Mouse (Mus musculus) liver, adult (tissue): ENCODE results near the gene Ppara.

ENCODE experiments used
- GATA4 ChIP-seq: IDR thresholded peaks from 2 replicates; pipeline ENCODE4 v1.6.1; 2014; ENCODE audit warnings: mild to moderate bottlenecking, low read length; ENCODE audit not compliant: insufficient replicate concordance

The Ppara gene

DNA sequence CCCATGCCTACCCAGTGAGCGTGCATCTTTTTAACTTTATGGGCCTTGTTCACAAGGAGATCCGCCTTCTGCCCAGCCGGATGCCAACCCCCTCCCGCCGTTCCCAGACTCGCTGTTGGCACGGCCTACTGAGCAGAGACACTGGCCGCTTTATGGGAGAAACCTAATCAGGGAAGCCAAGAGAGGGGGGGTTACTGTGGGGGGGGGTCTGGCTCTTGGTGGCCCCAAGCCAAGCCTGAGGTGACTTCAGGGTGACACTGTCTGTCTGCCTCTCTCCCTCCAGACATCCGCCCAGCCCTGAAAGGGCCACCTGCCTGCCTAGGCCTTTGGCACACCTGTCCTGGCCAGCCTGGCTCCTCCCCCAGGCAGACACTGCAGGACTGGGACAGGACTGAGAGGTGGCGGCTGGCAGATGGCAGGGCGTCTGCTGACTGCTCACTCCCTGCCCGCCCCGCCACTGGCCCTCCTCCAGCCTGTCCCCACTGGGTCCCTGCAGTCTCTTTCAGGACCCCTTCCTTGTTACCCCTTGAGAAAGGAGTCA is 32.3 kb upstream of the Ppara start:
- no peak for TF ChIP-seq GATA4

DNA sequence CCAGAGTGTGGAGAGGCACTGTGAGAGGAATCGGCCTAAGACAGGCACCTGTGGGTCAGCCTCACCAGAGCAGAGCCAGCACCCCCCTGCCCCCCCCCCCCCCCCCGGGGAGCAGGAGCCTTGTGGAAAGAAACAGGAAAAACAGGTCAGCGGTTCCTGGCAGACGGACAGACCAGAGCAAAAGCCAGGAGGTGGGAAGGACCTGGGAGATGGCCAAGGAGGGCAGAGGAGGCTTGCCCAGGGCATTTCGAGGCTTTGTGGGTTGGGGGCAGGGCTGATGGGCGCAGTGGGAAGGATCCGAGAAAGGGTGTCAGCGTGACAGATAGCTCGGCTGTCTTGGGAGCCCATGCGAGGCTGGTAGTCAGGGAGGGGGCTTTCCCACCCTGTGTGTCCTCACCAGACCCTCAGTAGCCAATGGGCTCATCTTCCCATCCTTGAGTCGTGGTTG is 31.6 kb upstream of the Ppara start:
- no peak for TF ChIP-seq GATA4

DNA sequence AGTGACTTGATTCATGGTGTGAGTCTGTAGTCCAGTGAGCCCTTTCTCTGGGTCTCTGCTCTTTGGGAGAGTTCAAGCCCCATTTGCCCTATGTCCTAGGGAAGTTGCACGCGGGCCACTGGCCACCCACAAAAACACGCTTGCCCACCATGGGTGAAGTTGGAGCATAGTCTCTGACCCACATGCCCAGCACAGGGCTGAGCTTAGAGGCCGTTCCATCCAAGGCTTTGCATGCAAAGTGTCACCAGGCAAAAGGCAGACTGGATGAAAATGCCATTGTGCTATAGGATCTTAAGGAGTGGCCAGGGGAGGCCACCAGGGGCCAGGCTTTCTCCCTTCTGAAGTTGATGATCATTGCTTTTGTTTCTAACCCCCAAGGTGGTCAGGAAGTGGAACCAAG is 30.9 kb upstream of the Ppara start:
- TF ChIP-seq GATA4 = no peak

DNA sequence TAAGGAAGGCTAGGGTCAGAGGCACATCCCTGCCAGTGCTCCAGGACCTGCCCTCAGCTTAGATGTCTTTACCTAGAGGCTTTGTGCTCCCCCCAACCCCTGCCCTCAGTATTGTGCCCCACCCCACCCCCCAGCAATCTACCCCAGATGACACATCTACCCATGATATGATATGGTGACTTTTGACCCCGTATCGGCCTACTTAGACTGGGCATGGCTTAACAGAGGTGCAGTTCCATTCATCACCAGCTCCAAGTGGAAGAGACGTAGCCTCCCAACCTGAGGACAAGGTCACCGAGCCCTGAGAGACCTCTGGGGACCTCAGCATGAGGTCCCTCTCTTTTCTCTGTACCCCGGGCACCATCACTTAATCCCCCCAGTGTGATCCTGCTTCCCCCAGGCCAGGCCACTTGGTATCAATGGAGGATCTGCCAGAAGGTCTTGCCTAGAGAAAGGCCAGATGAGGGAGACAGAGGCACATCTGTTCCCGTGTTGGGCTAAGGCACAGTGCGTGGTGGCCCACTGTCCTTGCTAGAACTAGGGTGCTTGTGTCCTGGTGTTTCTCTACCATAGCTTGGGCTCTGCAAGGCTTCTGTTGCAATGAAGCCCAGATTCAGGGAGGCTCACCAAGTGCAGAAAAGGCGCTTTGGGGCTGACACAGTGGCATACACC is 30.3 kb upstream of the Ppara start:
- no peak for TF ChIP-seq GATA4

DNA sequence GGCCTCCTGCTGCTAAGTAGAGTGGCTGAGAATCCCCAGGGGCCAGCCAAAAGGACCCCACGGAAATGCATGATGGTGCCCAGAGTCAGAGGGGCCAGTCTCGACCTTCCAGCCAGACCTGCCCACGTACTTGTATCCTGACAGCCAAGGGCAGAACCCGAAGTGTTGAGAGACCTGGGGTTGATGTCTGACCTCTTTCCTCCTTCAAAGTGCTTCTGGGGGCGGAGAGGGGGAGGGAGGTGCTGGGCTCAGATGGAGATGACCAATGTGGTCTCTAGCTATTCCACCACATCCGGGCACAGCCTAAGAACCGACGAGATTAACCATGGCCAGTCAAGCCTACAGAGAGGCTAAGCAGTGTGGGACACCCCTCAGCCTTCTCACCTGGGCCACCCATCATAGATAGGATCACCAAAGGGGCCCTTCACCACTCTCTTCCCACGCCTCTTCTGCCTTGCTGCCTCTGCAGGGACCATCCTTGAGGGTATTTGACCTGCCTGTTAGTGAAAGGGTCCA is 29.7 kb upstream of the Ppara start:
- TF ChIP-seq GATA4 = no peak

DNA sequence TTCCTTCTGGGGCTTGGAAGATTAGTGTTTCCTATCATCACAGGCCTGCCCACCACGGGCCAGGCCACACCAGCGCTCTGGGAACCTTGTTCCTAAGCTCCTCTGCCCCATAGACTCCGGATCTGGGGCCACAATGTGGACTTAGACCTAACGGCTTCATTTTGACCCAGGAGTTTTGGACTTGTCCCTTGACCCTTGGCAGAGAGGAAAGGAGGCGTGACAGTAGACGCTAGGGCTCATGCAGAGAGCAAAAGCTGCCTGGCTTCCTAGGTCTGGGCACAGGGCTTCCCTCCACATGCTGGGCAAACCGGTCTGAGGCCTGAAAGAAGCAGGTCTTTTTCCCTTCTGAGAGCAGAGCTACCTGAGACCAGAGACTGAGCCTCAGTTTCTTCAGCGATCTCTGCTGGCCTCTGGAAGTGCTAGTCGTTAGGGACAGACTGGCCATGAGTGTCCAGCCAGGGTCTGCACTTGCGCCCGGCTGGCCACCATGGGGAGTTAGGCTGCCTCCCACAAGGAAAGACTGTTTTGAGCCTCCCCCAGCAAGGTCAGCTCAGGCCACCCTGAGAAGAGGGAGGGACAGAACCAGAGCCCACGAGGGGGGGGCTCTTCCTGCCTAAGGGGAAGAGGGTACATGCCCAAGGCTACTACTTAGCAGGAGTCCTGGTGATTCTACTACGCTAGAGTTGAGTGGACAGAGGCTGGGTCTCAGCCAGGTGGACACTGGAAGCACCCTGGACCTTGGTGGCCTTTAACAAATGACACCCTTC is 29.0 kb upstream of the Ppara start:
- no peak for TF ChIP-seq GATA4

DNA sequence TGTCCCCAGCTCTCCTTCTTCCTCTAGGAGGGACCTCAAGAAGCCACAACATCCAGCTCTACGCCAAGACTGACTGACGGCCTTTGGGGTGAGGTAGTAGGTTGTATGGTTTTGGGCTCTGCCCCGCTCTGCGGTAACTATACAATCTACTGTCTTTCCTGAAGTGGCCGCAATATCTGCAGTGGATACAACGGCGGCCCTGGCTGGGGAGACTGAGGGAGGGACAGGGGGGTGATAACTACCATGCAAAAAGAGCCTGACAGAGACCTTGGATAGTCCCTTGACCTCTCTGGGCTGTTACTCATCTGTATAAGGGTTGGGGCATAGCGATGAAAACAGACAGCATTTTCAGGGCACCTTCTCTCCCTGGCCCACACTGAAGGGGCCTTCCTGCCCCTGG is 28.3 kb upstream of the Ppara start:
- TF ChIP-seq GATA4 = no peak

DNA sequence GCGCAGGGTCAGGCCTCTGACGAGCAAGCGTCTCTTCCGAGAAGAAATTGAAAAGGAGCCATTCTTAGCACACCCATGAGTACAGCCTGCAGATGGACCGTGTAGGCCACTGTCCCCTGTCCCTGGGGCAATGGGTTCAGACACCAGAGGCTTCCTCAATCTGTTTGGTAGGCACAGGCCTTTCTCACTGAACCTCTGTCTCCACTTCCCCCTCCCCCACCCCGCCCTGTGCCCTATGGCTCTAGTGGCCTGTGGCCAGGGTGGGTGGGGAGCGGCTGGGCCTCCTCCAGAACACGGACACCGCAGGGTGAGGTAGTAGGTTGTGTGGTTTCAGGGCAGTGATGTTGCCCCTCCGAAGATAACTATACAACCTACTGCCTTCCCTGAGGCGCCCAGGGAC is 27.8 kb upstream of the Ppara start:
- TF ChIP-seq GATA4 = no peak

DNA sequence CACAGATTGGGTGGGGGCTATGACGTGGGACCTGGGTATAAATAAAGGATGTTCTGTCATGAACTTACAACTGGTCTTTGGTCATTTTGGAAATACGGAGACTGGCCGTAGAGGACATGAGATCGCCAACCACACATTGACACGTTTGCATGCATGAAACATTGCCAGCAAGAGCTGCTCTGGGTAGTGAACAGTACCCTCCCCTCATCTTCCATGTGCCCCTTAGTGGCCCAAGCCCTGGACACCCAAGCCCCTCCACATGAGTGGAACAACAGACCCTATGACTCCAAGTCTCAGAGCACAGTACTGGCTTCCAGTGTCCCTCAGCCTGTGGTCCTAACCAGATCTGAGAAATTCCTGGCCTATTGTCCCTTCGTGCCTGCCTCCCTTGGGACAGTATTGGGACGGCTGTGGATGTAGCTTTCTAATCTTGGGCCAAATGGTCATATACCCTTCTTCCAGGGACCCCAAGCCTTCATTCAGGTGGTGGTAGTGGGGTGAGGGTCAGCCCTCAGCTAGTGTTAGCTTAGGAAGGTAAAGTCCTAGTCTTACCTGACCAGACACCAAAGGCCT is 27.2 kb upstream of the Ppara start:
- TF ChIP-seq GATA4 = no peak

DNA sequence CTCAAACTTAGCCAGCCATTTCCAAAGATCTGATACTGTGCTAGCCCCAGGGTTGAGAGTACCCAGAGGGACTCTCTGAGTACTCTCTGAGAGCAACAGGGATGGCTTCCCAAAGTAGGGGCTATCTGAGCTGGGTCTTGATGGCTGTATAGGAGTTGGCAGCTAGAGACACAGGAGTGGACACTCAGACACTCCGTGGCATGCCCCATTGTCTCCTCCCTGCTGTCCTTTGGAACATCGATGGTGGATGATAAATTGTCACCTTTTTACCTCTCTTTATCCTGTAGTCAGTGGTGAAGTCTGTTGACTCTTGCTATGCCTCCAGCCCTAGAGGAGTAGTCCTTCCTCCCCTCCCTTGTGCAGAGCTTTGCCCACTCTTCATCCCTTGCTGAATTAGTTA is 26.6 kb upstream of the Ppara start:
- TF ChIP-seq GATA4 = no peak

DNA sequence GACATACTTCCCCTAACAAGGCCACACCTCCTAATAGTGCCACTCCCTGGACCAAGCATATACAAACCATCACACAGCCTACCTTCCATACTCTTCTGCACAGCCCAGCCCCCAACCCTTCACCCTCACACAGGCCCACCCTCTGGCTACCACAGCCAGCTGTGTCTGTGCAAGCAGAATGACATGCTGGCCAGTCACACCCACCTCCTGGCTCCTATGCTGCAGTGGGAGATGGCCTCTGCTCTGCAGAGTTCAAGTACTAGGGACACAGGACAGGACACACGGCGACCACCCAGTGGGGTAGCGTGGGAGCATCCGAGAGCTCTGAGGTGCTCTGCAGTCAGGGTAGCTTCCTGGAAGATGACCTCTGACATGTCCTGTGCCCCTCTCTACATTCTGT is 25.9 kb upstream of the Ppara start:
- no peak for TF ChIP-seq GATA4

DNA sequence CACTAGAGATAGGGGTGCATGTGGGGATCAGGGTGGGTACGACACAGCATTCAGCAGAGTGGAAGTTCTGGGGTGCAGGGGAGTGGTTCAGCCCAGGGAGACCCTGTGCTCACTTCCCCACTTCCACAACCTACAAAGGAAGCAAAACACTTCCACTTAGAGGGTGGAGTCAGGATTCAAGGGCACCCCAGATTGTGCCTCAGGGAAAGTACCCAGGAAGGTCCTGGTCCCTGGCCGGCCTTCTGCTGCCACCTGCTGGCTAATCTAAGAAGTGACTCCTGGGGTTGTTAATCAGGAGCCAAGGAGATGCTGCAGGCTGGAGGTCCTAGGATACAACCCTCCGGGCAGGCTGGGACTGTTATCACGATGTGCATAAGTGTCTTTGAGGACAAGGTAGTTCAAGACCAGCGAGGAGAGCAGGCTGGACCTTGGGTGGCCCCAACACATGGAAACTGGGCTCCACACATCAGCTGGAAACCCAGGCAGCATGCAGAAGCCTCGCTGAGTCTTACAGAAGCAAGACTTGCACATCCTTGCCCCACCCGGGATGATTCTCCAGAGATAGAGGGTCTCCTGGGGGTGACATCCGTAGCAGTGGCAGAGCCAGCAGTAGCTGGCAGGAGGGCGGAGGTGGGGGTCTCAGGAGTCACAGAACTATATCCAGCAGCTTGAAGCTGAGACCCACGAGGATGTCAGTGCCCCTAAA is 25.4 kb upstream of the Ppara start:
- TF ChIP-seq GATA4 = no peak

DNA sequence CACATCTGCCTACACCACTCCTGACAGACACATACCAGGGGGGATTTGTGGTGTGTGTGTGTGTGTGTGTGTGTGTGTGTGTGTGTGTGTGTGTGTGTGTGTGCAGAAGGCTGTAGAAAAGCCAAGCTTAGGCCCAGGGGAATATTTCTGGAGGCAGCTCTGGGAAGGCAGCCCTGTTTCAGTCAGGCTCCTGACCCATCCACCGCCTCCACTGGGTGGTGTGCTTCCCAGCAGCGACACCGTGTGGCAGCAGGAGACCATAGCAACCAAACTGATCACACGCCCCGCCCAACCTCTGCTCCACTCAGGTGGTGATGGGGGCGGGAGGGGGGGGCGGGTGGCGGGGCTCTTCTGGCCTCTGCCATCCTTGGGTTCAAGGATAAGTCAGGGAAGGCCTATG is 24.6 kb upstream of the Ppara start:
- TF ChIP-seq GATA4 = no peak

DNA sequence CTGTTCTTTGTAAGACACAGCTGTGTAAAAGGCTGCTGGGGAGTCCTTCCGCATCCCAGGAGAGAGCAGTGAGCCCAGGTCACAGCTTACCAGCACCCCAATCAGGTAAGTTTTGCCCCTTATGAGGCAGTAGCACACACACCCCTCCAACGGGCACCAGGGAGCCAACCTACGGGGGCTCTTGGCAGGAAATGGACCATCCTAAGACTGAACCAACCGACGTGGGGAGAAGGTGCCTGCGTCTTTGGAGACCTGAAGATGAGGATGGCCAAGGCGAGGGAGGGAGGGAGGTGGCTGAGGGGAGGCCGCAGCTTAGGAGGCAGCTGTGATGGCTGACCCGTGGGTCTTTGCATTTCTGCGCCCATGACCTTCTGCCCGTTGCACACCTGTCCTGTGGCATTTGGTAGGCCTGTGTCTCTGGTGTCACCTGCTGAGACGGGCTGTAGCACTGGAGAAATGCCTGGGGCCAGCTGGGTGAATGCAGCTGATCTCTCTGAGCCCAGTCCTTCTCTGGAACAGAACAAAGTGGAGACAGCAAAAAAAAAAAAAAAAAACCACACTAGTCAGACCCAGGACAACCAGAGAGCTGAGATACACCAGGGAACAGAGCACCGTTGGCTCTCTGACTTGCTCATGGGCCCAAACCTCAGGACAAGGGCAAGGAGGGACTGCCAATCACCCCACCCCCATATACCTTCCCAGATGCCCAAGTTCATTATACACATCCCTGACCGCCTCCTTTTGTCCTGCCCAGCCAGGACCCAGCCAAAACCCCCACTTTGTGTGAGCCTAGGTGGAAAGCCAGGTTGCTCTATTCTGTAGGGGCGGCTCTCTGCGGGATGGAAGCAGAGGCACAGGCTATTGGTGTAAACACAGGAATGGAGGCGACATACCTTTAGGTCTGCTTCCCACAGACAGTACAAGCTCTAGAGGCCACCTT is 23.9 kb upstream of the Ppara start:
- no peak for TF ChIP-seq GATA4
